Mouse (Mus musculus) gastrocnemius, adult 8-10 months (tissue): ENCODE data around the gene Cry1. TPM values are rescaled to one million over a fixed set of nuclear protein-coding genes. Genes with fewer than 3 reads are reported as not detected.

Experiments used
- DNase-seq, 2 experiments: peaks; one replicate each; pipeline ENCODE4 v3.0.0; 2022; ENCODE audit warnings: low spot score in 2 of 2
- total RNA-seq, 4 experiments: library from RNA; stranded (reverse); gene quantifications; 2 replicates each; pipeline ENCODE4 v1.2.4; 2022

Gene Cry1
- total RNA-seq = 10 to 100 TPM; 11.5 to 13.2 (median 11.8) TPM

DNA sequence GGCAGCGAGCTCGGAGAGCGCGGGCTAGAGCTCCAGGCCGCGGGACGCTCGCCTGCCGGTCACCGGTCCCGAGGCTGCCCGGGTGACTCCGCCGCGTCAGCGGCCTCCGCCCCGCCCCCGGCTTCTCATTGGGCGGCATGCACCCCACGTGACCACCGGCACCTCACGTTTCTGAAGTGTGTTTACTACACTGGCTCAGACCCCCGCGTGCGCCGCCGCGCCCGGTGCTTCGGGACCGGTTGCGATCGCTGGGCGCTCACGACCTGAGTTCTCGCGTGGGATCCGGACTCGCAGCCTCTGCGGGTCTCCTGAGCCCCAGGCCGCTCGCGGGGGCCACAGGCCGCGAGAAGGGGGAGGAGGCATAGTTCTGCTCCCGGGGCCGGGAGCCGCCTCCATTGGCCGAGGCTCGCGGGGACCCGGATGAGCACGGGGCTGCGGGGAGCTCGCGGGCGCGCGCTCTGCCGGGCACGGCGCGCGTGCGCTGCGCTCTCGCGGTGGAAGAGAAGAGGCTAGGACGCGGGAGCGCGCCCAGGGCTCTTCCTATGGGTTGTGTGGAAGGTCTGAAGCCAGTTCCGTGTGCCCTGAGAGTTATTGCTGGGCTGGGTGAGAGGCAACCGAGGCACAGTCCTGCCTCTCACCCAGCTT lies at the start of gene Cry1:
Gene Cry1, minus strand, starts transcription at position 101 of the 645 bp plus-strand sequence.
- DNase-seq = peak; percentile 97 to 98

DNA sequence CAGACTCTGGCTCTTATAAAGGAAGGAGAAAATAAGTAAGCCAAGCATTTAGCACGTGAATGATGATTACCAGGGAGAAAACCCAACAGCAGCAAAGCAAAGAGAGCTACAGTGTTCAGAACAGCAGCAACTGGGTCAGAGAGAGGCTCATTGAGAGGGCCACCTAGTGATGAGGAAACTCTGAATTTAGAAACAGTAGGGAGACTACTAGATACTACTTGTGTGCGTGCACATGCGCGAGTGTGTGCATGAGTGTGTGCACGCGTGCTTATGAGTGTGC lies 36.8 kb upstream of the Cry1 start:
- DNase-seq = no peak

DNA sequence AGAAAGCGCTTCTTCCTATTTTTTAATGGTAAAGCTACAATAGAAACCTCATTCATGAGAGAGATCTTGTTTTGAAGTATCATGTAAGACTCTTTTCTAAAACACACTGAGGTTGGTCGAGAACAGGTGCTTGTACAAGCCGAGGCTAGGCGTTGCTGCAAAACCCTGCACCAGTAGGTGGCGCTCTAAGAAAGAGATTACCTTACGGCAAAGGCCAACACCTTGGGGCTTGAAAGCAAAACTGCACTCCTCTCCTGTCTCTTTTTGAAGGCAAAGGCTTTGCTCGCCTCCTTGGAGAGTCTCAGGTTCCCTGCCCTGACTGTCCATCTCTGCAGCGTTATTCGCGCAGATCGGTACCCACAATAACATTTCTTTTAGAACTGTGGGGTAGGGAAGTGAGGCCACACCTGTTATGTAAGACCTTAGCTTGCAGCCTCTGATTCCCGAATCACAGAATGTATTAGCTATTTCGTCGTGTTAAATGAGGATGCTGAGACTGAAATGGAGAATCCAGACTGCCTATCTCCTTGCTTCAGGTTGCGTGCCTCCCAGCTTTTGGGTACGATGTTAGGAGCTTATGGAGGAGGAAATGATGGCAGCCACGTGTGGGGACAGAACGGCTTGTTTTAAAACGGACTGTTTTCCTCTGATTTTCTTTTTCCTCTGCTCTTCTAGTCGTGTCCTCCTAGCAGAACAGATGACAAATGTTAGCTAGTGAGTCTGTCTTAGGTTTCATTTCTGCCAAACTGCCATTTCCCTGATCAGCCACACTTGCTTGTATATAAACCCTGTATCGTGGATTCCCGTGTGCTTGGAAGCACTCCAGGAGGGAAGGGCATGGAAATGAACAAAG lies 36.3 kb upstream of the Cry1 start:
- peak; percentile 47 to 54 for DNase-seq

DNA sequence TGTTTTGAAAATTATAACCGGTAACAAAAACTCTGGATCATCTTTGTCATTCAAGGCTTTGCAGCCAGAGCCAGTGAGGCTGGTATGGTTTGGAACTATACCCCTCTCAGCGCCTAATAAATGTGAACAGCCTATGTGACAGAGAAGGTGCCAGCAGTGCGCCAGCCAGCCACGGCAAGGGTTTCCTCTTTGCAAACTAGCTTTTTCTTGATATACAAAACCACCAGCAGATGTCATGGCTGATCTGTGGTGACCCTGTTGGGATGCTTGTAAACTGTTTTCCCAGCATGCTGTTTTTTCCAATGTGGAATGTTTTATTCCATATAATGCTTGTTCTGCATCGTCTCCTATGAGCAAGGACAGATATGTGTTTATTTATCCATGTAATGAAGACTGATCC lies 30.0 kb upstream of the Cry1 start:
- DNase-seq = no peak

DNA sequence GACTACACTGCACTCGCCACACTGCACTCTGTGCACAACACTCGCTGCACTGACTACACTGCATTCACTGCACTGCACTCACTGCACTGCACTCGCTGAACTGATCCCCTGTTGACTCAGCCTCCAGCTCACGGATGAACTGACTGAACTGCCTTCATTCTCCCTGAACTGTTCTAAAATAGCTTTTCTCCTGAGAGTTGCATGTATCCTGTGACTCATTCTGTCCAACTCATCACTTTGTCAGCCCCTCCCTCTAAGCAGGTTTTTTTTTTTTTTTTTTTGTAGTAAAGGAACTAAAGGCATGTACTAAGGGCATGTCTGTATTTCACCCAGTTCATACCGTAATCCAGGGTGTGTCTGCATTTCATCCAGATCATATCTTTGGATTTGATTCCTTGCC lies 26.8 kb upstream of the Cry1 start:
- DNase-seq = no peak

DNA sequence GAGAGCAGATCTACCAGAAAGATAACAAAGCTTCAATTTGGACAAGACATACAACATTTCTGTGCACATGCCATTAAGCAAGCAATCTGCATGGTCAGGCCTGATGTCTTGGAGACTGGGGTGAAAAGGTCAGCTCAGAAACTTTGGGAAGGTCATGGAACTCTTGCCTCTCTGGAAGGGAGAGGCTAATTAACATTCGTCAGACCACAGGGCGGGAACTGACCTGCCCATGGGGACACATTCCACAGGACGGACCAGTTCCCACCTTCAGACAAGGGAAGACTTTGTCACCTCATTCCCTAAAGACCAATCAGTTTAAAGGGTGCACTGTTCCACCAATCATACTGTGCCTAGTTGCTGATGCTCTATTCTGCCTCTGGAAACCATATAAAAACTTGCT lies 25.3 kb upstream of the Cry1 start:
- no peak for DNase-seq

DNA sequence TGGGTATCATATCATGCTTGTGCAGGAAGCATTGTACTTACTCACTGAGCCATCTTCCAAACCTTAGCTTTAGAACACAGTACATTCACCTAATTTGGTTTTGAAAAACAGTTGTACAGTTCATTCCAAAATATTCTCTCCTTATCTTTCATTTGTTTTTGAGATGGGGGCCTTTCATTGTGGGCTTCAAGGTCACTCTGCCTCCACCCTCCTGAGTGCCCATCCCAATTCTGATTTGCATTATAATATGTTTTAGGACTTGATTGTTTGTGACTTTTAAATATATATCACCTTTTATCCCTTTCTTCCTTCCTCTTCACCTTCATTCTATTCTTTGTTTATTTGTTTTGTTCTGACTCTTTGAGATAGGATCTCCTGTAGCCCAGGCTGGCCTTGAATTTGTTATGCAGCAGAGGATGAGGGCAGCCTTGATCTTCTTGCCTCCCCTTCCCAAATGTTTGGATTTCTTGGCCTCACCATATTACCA lies 24.3 kb upstream of the Cry1 start:
- DNase-seq = no peak

DNA sequence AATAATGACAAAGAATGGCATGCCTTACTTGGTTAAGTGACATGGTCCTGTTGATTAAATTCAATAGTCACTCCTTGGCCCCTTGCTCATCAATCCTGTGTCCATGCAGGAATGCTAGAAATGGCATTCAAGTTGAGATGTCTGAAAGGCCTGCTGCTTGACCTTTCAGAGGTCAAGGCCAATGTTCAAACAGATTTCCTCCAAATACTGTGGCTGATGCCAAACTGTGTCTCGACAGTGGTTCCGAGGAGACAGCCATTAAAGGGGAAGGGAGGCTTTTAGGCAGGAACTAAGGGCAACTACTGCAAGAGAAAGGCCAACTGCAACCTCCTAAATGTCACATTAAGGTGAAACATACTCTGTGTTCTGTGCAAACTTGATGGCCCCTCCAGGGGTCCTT lies 20.5 kb upstream of the Cry1 start:
- no peak for DNase-seq

DNA sequence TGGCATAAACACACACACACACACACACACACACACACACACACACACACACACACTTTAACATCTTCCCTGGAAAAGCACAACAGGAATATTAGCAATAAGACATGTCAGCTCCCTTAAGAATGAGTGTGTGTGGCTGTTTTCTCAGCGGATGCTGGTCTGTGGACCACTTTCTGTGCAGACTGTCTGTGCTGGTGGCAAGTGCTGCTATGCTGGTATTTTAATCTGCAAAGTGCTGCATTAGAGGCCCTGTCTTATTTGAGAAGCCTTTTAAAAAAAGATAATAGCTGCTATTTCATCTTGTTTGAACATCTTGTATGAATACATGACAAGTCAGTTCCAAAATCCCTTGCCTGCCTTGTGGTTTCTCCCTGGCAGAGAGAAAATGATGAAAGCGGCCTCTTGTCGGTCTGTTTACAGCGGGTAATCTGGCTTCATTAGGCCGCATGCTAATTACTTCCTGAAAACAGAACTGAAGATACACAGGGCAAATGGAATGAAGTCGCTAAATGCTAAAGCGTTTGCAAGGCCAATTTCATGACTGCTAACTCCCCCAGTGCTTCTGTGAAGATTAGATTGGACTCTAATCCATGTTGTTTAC lies 19.5 kb upstream of the Cry1 start:
- no peak for DNase-seq

DNA sequence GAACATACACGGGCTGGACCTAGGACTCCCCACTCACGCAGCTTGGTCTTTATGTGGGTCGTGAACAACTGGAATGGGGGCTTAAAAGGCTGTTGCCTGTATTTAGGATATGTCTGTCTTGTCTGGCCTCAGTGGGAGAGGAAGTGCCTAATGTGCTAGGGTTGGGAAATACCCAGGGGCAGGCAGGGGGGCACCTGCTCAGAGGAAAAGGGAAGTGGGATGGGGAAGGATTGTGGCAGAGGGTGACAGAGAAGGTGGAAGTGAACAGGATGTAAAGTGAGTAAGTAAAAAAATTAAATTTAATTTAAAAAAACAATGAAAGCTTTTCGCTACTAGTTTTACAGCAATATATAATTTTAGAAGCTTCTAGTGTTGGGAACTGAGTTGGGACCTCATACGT lies 9.7 kb upstream of the Cry1 start:
- no peak for DNase-seq

DNA sequence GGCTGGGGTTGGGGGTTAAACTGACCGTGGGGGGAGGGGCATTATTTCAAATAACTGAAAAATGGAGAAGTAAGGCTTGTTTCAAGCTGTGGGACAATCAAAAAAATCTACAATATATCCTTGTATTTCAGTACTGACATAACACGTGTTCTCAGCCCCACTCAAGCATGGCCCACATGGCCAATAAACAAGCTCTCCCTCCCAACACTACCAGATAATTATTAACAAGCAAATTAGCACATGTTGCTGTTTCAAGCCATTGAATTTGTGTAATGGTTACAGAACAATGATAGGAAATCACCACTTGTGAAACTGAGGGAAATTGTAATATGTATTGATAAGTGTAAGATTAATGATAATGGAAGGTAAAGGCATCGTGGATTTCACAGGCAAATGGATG lies 8.5 kb upstream of the Cry1 start:
- DNase-seq = no peak

DNA sequence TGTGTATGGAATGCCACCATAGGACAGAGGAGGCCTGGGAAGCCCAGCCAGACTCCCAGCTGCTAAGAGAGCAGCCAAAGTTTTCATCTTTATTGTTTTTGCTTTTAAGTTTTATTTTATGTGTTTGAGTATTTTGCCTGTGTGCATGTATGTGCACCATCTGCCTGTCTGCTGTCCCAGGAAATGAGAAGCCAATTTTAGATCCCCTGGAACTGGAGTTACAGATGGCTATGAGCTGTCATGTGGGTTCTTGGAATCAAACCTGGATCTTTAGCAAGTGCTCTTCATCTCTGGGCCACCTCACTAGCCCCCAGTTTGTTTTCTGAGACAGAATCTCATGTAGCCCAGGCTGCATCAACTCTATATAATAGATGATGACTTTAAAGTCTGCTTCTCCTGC lies 5.8 kb upstream of the Cry1 start:
- no peak for DNase-seq

DNA sequence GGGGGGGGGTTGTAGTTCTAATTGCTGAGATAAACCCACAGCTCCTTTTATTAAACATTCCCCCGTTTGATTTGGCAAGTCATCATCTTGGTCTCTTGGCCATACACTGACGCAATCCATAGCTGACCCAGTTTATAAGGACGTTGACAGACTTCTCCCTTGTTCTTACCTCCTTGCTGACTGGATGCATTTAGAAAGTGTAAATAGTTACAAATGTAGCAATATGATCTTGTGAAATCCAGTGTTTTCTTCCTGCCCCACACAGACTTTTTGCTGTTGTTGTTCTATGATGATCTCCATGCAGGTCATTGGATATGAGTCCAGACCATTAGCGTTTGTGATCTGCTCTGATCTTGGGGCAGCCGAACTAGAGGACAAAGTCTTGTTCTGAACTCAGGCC lies 5.1 kb upstream of the Cry1 start:
- DNase-seq = no peak

DNA sequence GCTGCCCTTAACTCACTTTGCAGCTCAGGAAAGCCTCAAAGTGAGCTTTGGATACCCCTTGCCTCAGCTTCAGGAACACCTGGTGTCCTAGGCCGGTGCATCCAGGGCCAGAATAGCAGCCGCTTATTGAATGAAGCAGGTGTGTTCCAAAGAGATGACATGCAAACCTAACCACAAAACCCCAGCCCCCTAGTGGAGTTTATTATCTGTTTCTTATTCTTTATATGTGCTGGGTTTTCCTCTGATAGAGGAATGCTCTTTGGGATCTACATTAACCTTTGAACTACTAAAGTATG lies 1.6 kb upstream of the Cry1 start:
- no peak for DNase-seq

DNA sequence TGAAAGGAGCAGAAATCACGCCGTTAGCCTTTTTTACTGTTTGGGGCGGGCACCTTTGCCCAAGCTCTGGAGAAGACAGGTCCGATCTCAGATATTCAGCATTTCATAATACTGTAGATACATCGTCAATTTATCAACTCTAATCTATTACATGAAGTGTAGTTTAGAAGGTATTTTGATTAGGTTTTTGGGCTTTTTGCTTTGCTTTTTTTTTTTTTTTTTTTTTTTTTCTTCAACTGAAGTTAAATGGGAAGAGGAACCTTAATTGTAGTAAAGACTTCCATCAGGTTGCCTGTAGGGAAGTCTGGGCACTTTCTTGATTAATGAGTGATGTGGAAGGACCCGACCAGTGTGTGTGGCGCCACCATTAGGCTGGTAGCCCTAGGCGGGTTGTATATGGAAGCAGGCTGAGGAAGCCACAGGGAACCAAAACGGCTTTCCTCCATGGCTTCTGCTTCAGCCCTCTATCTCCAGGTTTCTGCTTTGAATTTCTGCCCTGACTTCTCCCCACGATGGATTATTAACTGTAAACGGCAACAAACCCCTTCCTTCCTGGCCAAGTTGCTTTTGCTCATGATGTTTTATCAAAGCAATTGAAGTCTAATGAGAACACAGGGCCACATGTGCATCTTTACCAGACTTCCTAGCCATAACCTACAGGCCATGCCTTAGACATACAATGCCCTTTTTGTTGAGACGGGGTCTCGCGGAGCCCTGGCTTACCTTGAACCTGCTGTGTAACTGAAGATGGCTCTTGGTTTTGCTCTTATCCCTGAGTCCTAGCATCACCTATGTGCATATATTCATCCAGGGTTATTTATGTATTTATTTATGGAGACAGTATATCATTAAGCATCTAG lies 1.0 kb upstream of the Cry1 start:
- no peak for DNase-seq

DNA sequence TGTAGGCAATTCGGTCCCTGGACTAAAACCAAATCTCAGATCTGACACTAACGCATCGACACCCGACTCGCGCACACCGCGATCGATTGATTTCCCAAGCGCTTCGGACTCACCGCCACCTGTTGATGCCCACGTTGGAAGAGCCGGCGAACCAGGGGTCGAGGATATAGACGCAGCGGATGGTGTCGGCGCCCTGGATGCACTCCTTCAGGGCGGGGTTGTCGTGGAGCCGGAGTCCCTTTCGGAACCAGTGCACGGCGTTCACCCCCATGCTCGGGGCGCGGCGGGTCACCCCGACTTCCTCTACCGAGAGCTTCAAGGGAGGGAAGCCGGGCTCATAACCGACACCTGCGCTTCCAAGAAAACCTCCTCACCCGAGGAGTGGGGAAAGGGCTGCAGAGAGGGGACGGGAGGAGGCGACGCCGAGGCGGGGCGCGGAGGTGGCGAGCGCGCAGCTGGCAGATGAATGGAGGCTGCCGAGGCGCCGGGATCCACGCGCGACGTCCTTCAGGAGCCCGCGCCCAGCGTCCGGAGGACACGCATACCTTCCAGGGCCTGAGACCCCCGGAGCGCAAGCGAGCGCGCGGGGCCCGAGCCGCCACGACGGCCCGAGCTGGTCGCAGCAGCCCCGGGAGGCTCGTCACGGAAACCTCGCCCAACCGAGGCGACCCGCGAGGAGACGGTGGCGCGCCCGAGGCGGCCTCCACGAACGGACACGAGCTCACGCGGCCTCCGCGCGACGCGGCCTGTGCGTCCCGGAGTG lies 482 bp downstream of the Cry1 start:
- DNase-seq = peak; percentile 14 to 16

DNA sequence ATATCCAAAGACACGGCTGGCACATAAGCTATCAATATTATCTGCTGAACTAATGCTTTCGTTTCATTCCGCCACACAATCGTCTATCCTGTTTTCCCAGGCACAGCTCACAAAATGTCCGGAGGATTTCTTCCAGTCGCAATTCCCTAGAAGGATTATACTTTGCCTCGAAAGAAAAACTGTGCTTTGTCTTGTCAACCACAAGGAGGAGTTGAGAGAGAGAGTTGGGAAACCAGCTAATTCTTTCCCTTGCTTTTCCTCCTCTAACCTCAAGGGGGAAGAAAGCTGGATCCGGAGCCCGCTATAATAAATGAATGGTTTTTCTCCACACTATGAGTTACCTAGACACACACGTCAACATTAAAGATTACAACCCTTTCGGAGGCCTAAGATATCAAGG lies 1.2 kb downstream of the Cry1 start:
- no peak for DNase-seq

DNA sequence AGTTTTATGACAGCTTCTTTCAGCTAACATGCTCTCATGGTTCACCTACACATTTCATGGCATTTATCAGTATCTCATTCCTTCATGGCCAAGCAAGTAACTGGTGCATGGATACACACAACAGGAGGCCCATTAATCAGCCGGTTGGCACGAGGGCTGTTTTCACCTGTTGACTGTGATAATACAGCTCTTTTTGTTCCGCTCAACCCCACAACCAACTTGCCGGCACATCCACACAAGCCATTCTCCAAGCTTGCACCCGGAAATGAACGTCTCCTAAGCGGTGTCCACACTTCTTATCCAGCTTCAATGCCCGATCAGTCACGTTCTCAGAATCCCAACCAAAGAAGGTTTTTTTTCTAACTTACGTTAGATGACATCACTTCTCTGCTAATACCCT lies 2.1 kb downstream of the Cry1 start:
- DNase-seq = no peak

DNA sequence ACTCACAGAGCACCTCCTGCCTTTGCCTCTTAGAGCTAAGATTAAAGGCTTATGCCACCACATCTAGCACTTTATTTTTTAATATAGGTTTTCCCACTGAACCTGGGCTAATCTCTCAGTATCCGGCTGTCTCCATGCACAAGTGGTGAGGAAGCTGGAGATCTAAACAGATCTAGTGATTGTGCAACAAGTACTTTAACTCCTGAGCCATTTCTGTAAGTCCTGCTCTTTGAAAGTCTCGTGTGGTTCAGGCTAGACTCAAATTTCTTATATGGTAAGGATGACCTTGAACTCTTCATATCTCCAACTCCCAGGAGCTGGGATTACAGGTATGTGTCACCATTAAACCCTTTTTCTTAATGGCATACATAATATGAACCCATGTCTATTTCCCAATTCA lies 8.2 kb downstream of the Cry1 start:
- DNase-seq = no peak

DNA sequence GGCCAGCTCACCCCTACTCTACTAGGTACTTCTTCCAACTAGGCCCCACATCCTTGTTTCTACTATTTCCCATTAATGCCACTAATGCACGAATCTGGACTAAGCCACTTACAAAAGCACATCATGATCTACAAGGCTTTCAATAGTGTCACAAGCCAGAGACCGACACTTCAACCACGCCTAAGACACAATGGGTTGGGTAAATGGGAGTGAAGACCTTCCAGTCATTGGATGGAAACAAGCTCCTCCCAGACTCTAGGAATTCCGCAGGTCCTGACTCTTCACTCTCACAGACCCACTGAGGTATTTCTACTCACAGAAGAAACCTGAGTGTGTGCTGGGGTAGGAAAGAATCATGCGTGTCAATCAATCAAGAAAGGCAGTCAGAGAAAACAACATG lies 19.6 kb downstream of the Cry1 start:
- DNase-seq = no peak

DNA sequence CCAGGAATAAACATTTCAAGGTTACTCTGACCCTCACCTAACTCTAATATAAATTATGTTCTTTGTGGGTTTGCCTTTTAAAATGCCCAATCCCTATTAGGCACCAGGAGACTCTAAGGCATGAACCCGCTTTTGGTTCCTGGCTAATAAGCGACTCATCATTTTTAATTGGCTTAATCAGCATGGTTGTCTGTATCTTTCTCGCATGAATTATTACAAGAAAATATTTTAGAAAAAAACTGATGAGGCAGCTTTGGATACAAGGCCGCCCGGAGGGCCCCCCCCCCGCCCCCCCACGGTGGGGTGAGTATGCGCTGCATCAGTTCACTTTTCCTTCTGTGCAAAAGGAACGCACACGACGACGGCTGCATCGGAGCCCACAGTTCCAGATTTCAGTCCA lies 20.1 kb downstream of the Cry1 start:
- no peak for DNase-seq
